Mouse (Mus musculus) heart, postnatal 0 days (tissue): ENCODE results near the gene Bbx.
A peak's percentile ranks its signal among the peaks of the same experiment; 100 is the strongest.

Experiments
- CTCF ChIP-seq: IDR thresholded peaks from 2 replicates; pipeline ENCODE4 v1.5.1; 2016; ENCODE audit warnings: antibody characterized with exemption, control low read depth, low read depth
- EP300 ChIP-seq: IDR thresholded peaks from 2 replicates; pipeline ENCODE4 v1.6.1; 2016; ENCODE audit warnings: antibody characterized with exemption, low read depth

GRCm38 (mm10) chr16:50306727-50307126 is 125.5 kb downstream of the Bbx start:
- no peak for TF ChIP-seq EP300
- TF ChIP-seq CTCF = peak; percentile 53
